Mouse (Mus musculus) CH12.LX (cell line): ENCODE results near the gene BC067074. TPM values are rescaled to one million over a fixed set of nuclear protein-coding genes. Genes with fewer than 3 reads are reported as not detected.

Experiments
- DNase-seq: peaks from one replicate; pipeline ENCODE4 v3.0.0-alpha.2; 2013; ENCODE audit errors: extremely low read depth
- H3K27ac ChIP-seq: 2 replicates; pipeline ENCODE4 v1.5.1; 2012; ENCODE audit warnings: low read depth, mild to moderate bottlenecking, control low read depth, moderate library complexity; ENCODE audit not compliant: insufficient read depth
- H3K27me3 ChIP-seq: replicated peaks from 2 replicates; pipeline ENCODE3; 2012; ENCODE audit warnings: inconsistent platforms
- H3K36me3 ChIP-seq, 2 experiments: replicated peaks in 1 of 2; 2 replicates each; pipeline versions ENCODE3 to v1.6.1; 2012; ENCODE audit warnings: inconsistent platforms in 1 of 2, low read length in 1 of 2, mild to moderate bottlenecking in 1 of 2, mixed read lengths in 1 of 2, moderate library complexity in 1 of 2; ENCODE audit not compliant: control insufficient read depth in 1 of 2, insufficient read depth in 1 of 2
- H3K4me1 ChIP-seq, 2 experiments: 2 replicates each; pipeline ENCODE4 v1.6.1; 2012; ENCODE audit warnings: inconsistent platforms in 1 of 2, moderate library complexity in 1 of 2; ENCODE audit not compliant: insufficient read depth in 2 of 2, control insufficient read depth in 1 of 2
- H3K4me2 ChIP-seq: 2 replicates; pipeline ENCODE4 v1.6.1; 2012; ENCODE audit warnings: low read depth, mild to moderate bottlenecking, control low read depth; ENCODE audit not compliant: poor library complexity, insufficient read depth, severe bottlenecking
- H3K4me3 ChIP-seq, 3 experiments: fragments of 150-350 bp in 1 of 3; sonication (generic) in 1 of 3; replicated peaks in 1 of 3; 2 replicates each; pipeline versions ENCODE3 to v1.5.1; 2011 to 2012; ENCODE audit warnings: low read depth in 2 of 3, low read length in 2 of 3, mild to moderate bottlenecking in 2 of 3, moderate library complexity in 2 of 3, control low read depth in 1 of 3, improper control_type of control experiment in 1 of 3, inconsistent platforms in 1 of 3, mixed read lengths in 1 of 3; ENCODE audit not compliant: poor library complexity in 1 of 3
- H3K79me2 ChIP-seq: replicated peaks from 2 replicates; pipeline ENCODE4 v1.6.1; 2012; ENCODE audit warnings: mild to moderate bottlenecking, moderate library complexity; ENCODE audit not compliant: control insufficient read depth, poor library complexity, insufficient read depth, severe bottlenecking; ENCODE audit errors: extremely low read depth
- H3K9ac ChIP-seq: 2 replicates; pipeline ENCODE4 v1.6.1; 2012; ENCODE audit warnings: low read depth, mild to moderate bottlenecking, control low read depth, moderate library complexity; ENCODE audit not compliant: insufficient read depth
- H3K9me3 ChIP-seq: replicated peaks from 2 replicates; pipeline ENCODE3; 2012; ENCODE audit warnings: low read length, inconsistent platforms, mixed read lengths
- BHLHE40 ChIP-seq: IDR thresholded peaks from 2 replicates; pipeline ENCODE4 v1.6.1; 2011; ENCODE audit warnings: mild to moderate bottlenecking, low read depth, low read length, improper control_type of control experiment
- CHD1 ChIP-seq: IDR thresholded peaks from 2 replicates; pipeline ENCODE4 v1.6.1; 2012; ENCODE audit warnings: low read depth, low read length, improper control_type of control experiment, inconsistent platforms
- CHD2 ChIP-seq: IDR thresholded peaks from 2 replicates; pipeline ENCODE4 v1.6.1; 2011; ENCODE audit warnings: low read length, improper control_type of control experiment
- CTCF ChIP-seq, 2 experiments: IDR thresholded peaks in 1 of 2; conservative IDR thresholded peaks in 1 of 2; 2 replicates each; pipeline ENCODE4 v1.5.1; 2011 to 2012; ENCODE audit warnings: low read depth in 2 of 2, low read length in 2 of 2, improper control_type of control experiment in 1 of 2, inconsistent platforms in 1 of 2, mild to moderate bottlenecking in 1 of 2, moderate library complexity in 1 of 2
- ELF1 ChIP-seq: IDR thresholded peaks from 2 replicates; pipeline ENCODE4 v1.6.1; 2014; ENCODE audit warnings: low read depth, mild to moderate bottlenecking, inconsistent platforms, low read length, improper control_type of control experiment
- EP300 ChIP-seq: IDR thresholded peaks from 2 replicates; pipeline ENCODE4 v1.6.1; 2011; ENCODE audit warnings: low read length, improper control_type of control experiment
- GABPA ChIP-seq: IDR thresholded peaks from 2 replicates; pipeline ENCODE4 v1.6.1; 2012; ENCODE audit warnings: low read depth, low read length, improper control_type of control experiment, inconsistent platforms; ENCODE audit not compliant: insufficient replicate concordance
- IRF4 ChIP-seq: IDR thresholded peaks from 2 replicates; pipeline ENCODE4 v1.6.1; 2014; ENCODE audit warnings: low read depth, mild to moderate bottlenecking, inconsistent platforms, low read length, improper control_type of control experiment
- JUN ChIP-seq: IDR thresholded peaks from 2 replicates; pipeline ENCODE4 v1.6.1; 2011; ENCODE audit warnings: low read depth, mild to moderate bottlenecking, low read length, improper control_type of control experiment, moderate library complexity; ENCODE audit not compliant: insufficient read depth
- MXI1 ChIP-seq: IDR thresholded peaks from 2 replicates; pipeline ENCODE4 v1.6.1; 2011; ENCODE audit warnings: mild to moderate bottlenecking, low read depth, low read length, improper control_type of control experiment
- MYC ChIP-seq: IDR thresholded peaks from 2 replicates; pipeline ENCODE4 v1.6.1; 2011; ENCODE audit warnings: low read depth, mild to moderate bottlenecking, improper control_type of control experiment, low read length
- PAX5 ChIP-seq: IDR thresholded peaks from 2 replicates; pipeline ENCODE4 v1.6.1; 2012; ENCODE audit warnings: low read length, inconsistent platforms, mixed read lengths
- POLR2AphosphoS2 ChIP-seq: IDR thresholded peaks from 2 replicates; pipeline ENCODE4 v1.6.1; 2011; ENCODE audit warnings: low read depth, low read length, improper control_type of control experiment
- RAD21 ChIP-seq: IDR thresholded peaks from 2 replicates; pipeline ENCODE4 v1.6.1; 2011; ENCODE audit warnings: low read depth, mild to moderate bottlenecking, low read length, improper control_type of control experiment, moderate library complexity
- UBTF ChIP-seq: IDR thresholded peaks from 2 replicates; pipeline ENCODE4 v1.6.1; 2012; ENCODE audit warnings: low read depth, mild to moderate bottlenecking, inconsistent platforms, low read length, improper control_type of control experiment, moderate library complexity
- ZC3H11A ChIP-seq: IDR thresholded peaks from 2 replicates; pipeline ENCODE4 v1.6.1; 2012; ENCODE audit warnings: low read depth, mild to moderate bottlenecking, inconsistent platforms, low read length, improper control_type of control experiment
- ZKSCAN1 ChIP-seq: IDR thresholded peaks from 2 replicates; pipeline ENCODE4 v1.6.1; 2012; ENCODE audit warnings: low read depth, inconsistent platforms, low read length, improper control_type of control experiment, borderline replicate concordance
- dilution Hi-C: fragments of 300-500 bp; cut with MboI; formaldehyde crosslinking; loops from 2 replicates; pipeline ENCODE4 v1.14.3; 2020; ENCODE audit warnings: low sequenced_read_pairs; ENCODE audit not compliant: extremely low pct_unique_long_range_greater_than_20kb, extremely low pct_ligation_motif_present
- in situ Hi-C: fragments of 300-500 bp; cut with MboI; formaldehyde crosslinking; loops from 3 replicates; pipeline ENCODE4 v1.14.3; 2019; ENCODE audit warnings: low sequenced_read_pairs, low pct_ligation_motif_present, low pct_unique_long_range_greater_than_20kb, mixed read lengths
- polyA plus RNA-seq: library from polyadenylated mRNA; unstranded; fragments of >175 nt; gene quantifications from 2 replicates; pipeline ENCODE4 v1.2.1, GENCODE M21; 2012; ENCODE audit warnings: low read depth; ENCODE audit not compliant: insufficient read length
- total RNA-seq, 2 experiments: library from RNA; depleted of rRNA; stranded (reverse); fragments of 300-350 nt in 1 of 2; fragments of >200 nt in 1 of 2; gene quantifications; 2 replicates each; pipeline ENCODE4 v1.2.3; 2012 to 2014

Gene BC067074
- total and polyA plus RNA-seq, 3 experiments: 0.93 TPM; not detected in 2

GRCm38 (mm10) chr13:113341161-113341560, 48.2 kb downstream of the BC067074 start:
- Histone ChIP-seq H3K36me3 (no peaks in the 10 kb centered on the region), H3K9me3 (no peaks in the 10 kb centered on the region), H3K27ac (no peak overlapping the region), H3K4me2 (no peak overlapping the region), H3K4me3 (no peak overlapping the region), H3K9ac (no peak overlapping the region), H3K4me1 (peaks cover 0 to 7% of the 10 kb centered on the region in 2 experiments; a peak in 1 of 4 replicates), H3K79me2 (no peaks in the 10 kb centered on the region), H3K27me3 (no peaks in the 10 kb centered on the region)
- in situ Hi-C loops (loop anchor here (10.0 kb wide), 1 partner anchor 274 kb away; the partner anchor contains the start of gene Snx18), dilution Hi-C loops (no loop called here)
- TF ChIP-seq ELF1: no peak
- TF ChIP-seq CTCF (conservative IDR thresholded peaks at IDR 0.05 in 1 of 2, IDR thresholded peaks at IDR 0.05 in 1 of 2; ENCODE audit: low read depth in 2 of 2, low read length in 2 of 2): no peak
- DNase-seq: no peak

- Histone ChIP-seq H3K36me3 (no peaks in the 10 kb centered on the region), H3K27me3 (no peaks in the 10 kb centered on the region), H3K4me3 (no peak overlapping the region), H3K9ac (no peak overlapping the region), H3K9me3 (no peaks in the 10 kb centered on the region), H3K4me1 (peaks cover 0 to 5% of the 10 kb centered on the region in 2 experiments; a peak in 1 of 4 replicates), H3K79me2 (no peaks in the 10 kb centered on the region), H3K27ac (no peak overlapping the region), H3K4me2 (no peak overlapping the region)
- DNase-seq: no peak
- dilution Hi-C loops: no loop called here
- TF ChIP-seq UBTF (no peak), IRF4 (no peak), PAX5 (no peak), GABPA (no peak), MXI1 (no peak), CHD1 (no peak), CHD2 (no peak)
- in situ Hi-C loops: loop anchor here (10.0 kb wide), 1 partner anchor 272 kb away; the partner anchor contains the start of gene Snx18
These were observed 49.5 kb downstream of the BC067074 start for GRCm38 (mm10) chr13:113342355-113342919.

GRCm38 (mm10) chr13:113350743-113351430, 57.9 kb downstream of the BC067074 start:
- Histone ChIP-seq H3K79me2 (no peaks in the 10 kb centered on the region), H3K36me3 (no peaks in the 10 kb centered on the region), H3K27me3 (no peaks in the 10 kb centered on the region), H3K9ac (no peak overlapping the region), H3K4me1 (peaks cover 0 to 14% of the 10 kb centered on the region in 2 experiments; a peak in 2 of 4 replicates), H3K4me2 (no peak overlapping the region), H3K4me3 (no peak overlapping the region), H3K27ac (no peak overlapping the region), H3K9me3 (no peaks in the 10 kb centered on the region)
- no peak for DNase-seq
- no peak for TF ChIP-seq JUN
- TF ChIP-seq MYC: no peak
- TF ChIP-seq ZC3H11A: no peak
- TF ChIP-seq ZKSCAN1: no peak
- no peak for TF ChIP-seq RAD21
- no peak for TF ChIP-seq CHD2
- no peak for TF ChIP-seq EP300
- TF ChIP-seq POLR2AphosphoS2: no peak
- TF ChIP-seq BHLHE40: no peak
- dilution Hi-C loops (no loop called here), in situ Hi-C loops (no loop called here)
